Mouse (Mus musculus) CH12.LX (cell line): Measurements from ENCODE around the gene Ovca2. TPM values are rescaled to one million over a fixed set of nuclear protein-coding genes. Genes with fewer than 3 reads are reported as not detected.

ENCODE experiments used
- DNase-seq: peaks from one replicate; pipeline ENCODE4 v3.0.0-alpha.2; 2013; ENCODE audit errors: extremely low read depth
- H3K27ac ChIP-seq: 2 replicates; pipeline ENCODE4 v1.5.1; 2012; ENCODE audit warnings: low read depth, mild to moderate bottlenecking, control low read depth, moderate library complexity; ENCODE audit not compliant: insufficient read depth
- H3K27me3 ChIP-seq: replicated peaks from 2 replicates; pipeline ENCODE3; 2012; ENCODE audit warnings: inconsistent platforms
- H3K36me3 ChIP-seq, 2 experiments: replicated peaks in 1 of 2; 2 replicates each; pipeline versions ENCODE3 to v1.6.1; 2012; ENCODE audit warnings: inconsistent platforms in 1 of 2, low read length in 1 of 2, mild to moderate bottlenecking in 1 of 2, mixed read lengths in 1 of 2, moderate library complexity in 1 of 2; ENCODE audit not compliant: control insufficient read depth in 1 of 2, insufficient read depth in 1 of 2
- H3K4me1 ChIP-seq, 2 experiments: 2 replicates each; pipeline ENCODE4 v1.6.1; 2012; ENCODE audit warnings: inconsistent platforms in 1 of 2, moderate library complexity in 1 of 2; ENCODE audit not compliant: insufficient read depth in 2 of 2, control insufficient read depth in 1 of 2
- H3K4me2 ChIP-seq: 2 replicates; pipeline ENCODE4 v1.6.1; 2012; ENCODE audit warnings: low read depth, mild to moderate bottlenecking, control low read depth; ENCODE audit not compliant: poor library complexity, insufficient read depth, severe bottlenecking
- H3K4me3 ChIP-seq, 3 experiments: fragments of 150-350 bp in 1 of 3; sonication (generic) in 1 of 3; replicated peaks in 1 of 3; 2 replicates each; pipeline versions ENCODE3 to v1.5.1; 2011 to 2012; ENCODE audit warnings: low read depth in 2 of 3, low read length in 2 of 3, mild to moderate bottlenecking in 2 of 3, moderate library complexity in 2 of 3, control low read depth in 1 of 3, improper control_type of control experiment in 1 of 3, inconsistent platforms in 1 of 3, mixed read lengths in 1 of 3; ENCODE audit not compliant: poor library complexity in 1 of 3
- H3K79me2 ChIP-seq: replicated peaks from 2 replicates; pipeline ENCODE4 v1.6.1; 2012; ENCODE audit warnings: mild to moderate bottlenecking, moderate library complexity; ENCODE audit not compliant: control insufficient read depth, poor library complexity, insufficient read depth, severe bottlenecking; ENCODE audit errors: extremely low read depth
- H3K9ac ChIP-seq: 2 replicates; pipeline ENCODE4 v1.6.1; 2012; ENCODE audit warnings: low read depth, mild to moderate bottlenecking, control low read depth, moderate library complexity; ENCODE audit not compliant: insufficient read depth
- H3K9me3 ChIP-seq: replicated peaks from 2 replicates; pipeline ENCODE3; 2012; ENCODE audit warnings: low read length, inconsistent platforms, mixed read lengths
- CHD1 ChIP-seq: IDR thresholded peaks from 2 replicates; pipeline ENCODE4 v1.6.1; 2012; ENCODE audit warnings: low read depth, low read length, improper control_type of control experiment, inconsistent platforms
- CTCF ChIP-seq, 2 experiments: IDR thresholded peaks in 1 of 2; conservative IDR thresholded peaks in 1 of 2; 2 replicates each; pipeline ENCODE4 v1.5.1; 2011 to 2012; ENCODE audit warnings: low read depth in 2 of 2, low read length in 2 of 2, improper control_type of control experiment in 1 of 2, inconsistent platforms in 1 of 2, mild to moderate bottlenecking in 1 of 2, moderate library complexity in 1 of 2
- E2F4 ChIP-seq: IDR thresholded peaks from 2 replicates; pipeline ENCODE4 v1.6.1; 2011; ENCODE audit warnings: low read depth, low read length, improper control_type of control experiment; ENCODE audit not compliant: insufficient replicate concordance
- EP300 ChIP-seq: IDR thresholded peaks from 2 replicates; pipeline ENCODE4 v1.6.1; 2011; ENCODE audit warnings: low read length, improper control_type of control experiment
- ETS1 ChIP-seq: conservative IDR thresholded peaks from 2 replicates; pipeline ENCODE4 v1.6.1; 2012; ENCODE audit warnings: low read depth, mild to moderate bottlenecking, inconsistent platforms, low read length, improper control_type of control experiment, moderate library complexity
- GABPA ChIP-seq: IDR thresholded peaks from 2 replicates; pipeline ENCODE4 v1.6.1; 2012; ENCODE audit warnings: low read depth, low read length, improper control_type of control experiment, inconsistent platforms; ENCODE audit not compliant: insufficient replicate concordance
- HCFC1 ChIP-seq: IDR thresholded peaks from 2 replicates; pipeline ENCODE4 v1.6.1; 2012; ENCODE audit warnings: low read depth, mild to moderate bottlenecking, inconsistent platforms, low read length, improper control_type of control experiment
- JUN ChIP-seq: IDR thresholded peaks from 2 replicates; pipeline ENCODE4 v1.6.1; 2011; ENCODE audit warnings: low read depth, mild to moderate bottlenecking, low read length, improper control_type of control experiment, moderate library complexity; ENCODE audit not compliant: insufficient read depth
- MAFK ChIP-seq: IDR thresholded peaks from 2 replicates; pipeline ENCODE4 v1.6.1; 2011; ENCODE audit warnings: low read length, improper control_type of control experiment; ENCODE audit not compliant: insufficient replicate concordance
- MAX ChIP-seq: IDR thresholded peaks from 2 replicates; pipeline ENCODE4 v1.6.1; 2011; ENCODE audit warnings: low read length, improper control_type of control experiment
- MAZ ChIP-seq: IDR thresholded peaks from 2 replicates; pipeline ENCODE4 v1.6.1; 2012; ENCODE audit warnings: low read depth, mild to moderate bottlenecking, inconsistent platforms, low read length, improper control_type of control experiment, moderate library complexity
- MEF2A ChIP-seq: IDR thresholded peaks from 2 replicates; pipeline ENCODE4 v1.6.1; 2014; ENCODE audit warnings: low read depth, mild to moderate bottlenecking, inconsistent platforms, low read length, improper control_type of control experiment, borderline replicate concordance
- MXI1 ChIP-seq: IDR thresholded peaks from 2 replicates; pipeline ENCODE4 v1.6.1; 2011; ENCODE audit warnings: mild to moderate bottlenecking, low read depth, low read length, improper control_type of control experiment
- MYC ChIP-seq: IDR thresholded peaks from 2 replicates; pipeline ENCODE4 v1.6.1; 2011; ENCODE audit warnings: low read depth, mild to moderate bottlenecking, improper control_type of control experiment, low read length
- NELFE ChIP-seq: IDR thresholded peaks from 2 replicates; pipeline ENCODE4 v1.6.1; 2011; ENCODE audit warnings: low read depth, low read length, improper control_type of control experiment
- NRF1 ChIP-seq: IDR thresholded peaks from 2 replicates; pipeline ENCODE4 v1.6.1; 2014; ENCODE audit warnings: low read depth, mild to moderate bottlenecking, inconsistent platforms, low read length, improper control_type of control experiment, moderate library complexity
- PAX5 ChIP-seq: IDR thresholded peaks from 2 replicates; pipeline ENCODE4 v1.6.1; 2012; ENCODE audit warnings: low read length, inconsistent platforms, mixed read lengths
- POLR2A ChIP-seq: IDR thresholded peaks from 2 replicates; pipeline ENCODE4 v1.6.1; 2011; ENCODE audit warnings: low read depth, mild to moderate bottlenecking, improper control_type of control experiment, low read length
- POLR2AphosphoS2 ChIP-seq: IDR thresholded peaks from 2 replicates; pipeline ENCODE4 v1.6.1; 2011; ENCODE audit warnings: low read depth, low read length, improper control_type of control experiment
- RCOR1 ChIP-seq: conservative IDR thresholded peaks from 2 replicates; pipeline ENCODE4 v1.6.1; 2012; ENCODE audit warnings: low read depth, mild to moderate bottlenecking, inconsistent platforms, low read length, improper control_type of control experiment
- SIN3A ChIP-seq: IDR thresholded peaks from 2 replicates; pipeline ENCODE4 v1.6.1; 2012; ENCODE audit warnings: low read length, improper control_type of control experiment, inconsistent platforms
- SMC3 ChIP-seq: IDR thresholded peaks from 2 replicates; pipeline ENCODE4 v1.6.1; 2011; ENCODE audit warnings: low read depth, low read length, improper control_type of control experiment
- TBP ChIP-seq: conservative IDR thresholded peaks from 2 replicates; pipeline ENCODE4 v1.6.1; 2011; ENCODE audit warnings: low read depth, low read length, improper control_type of control experiment
- TCF12 ChIP-seq: IDR thresholded peaks from 2 replicates; pipeline ENCODE4 v1.6.1; 2014; ENCODE audit warnings: low read depth, mild to moderate bottlenecking, inconsistent platforms, low read length, improper control_type of control experiment
- USF1 ChIP-seq: IDR thresholded peaks from 2 replicates; pipeline ENCODE4 v1.6.1; 2014; ENCODE audit warnings: low read depth, mild to moderate bottlenecking, inconsistent platforms, low read length, improper control_type of control experiment
- USF2 ChIP-seq: conservative IDR thresholded peaks from 2 replicates; pipeline ENCODE4 v1.6.1; 2011; ENCODE audit warnings: low read depth, low read length, improper control_type of control experiment
- ZC3H11A ChIP-seq: IDR thresholded peaks from 2 replicates; pipeline ENCODE4 v1.6.1; 2012; ENCODE audit warnings: low read depth, mild to moderate bottlenecking, inconsistent platforms, low read length, improper control_type of control experiment
- ZKSCAN1 ChIP-seq: IDR thresholded peaks from 2 replicates; pipeline ENCODE4 v1.6.1; 2012; ENCODE audit warnings: low read depth, inconsistent platforms, low read length, improper control_type of control experiment, borderline replicate concordance
- ZMIZ1 ChIP-seq: IDR thresholded peaks from 2 replicates; pipeline ENCODE4 v1.6.1; 2012; ENCODE audit warnings: low read depth, mild to moderate bottlenecking, inconsistent platforms, low read length, improper control_type of control experiment
- ZNF384 ChIP-seq: IDR thresholded peaks from 2 replicates; pipeline ENCODE4 v1.6.1; 2012; ENCODE audit warnings: low read depth, low read length, improper control_type of control experiment, inconsistent platforms
- dilution Hi-C: fragments of 300-500 bp; cut with MboI; formaldehyde crosslinking; loops from 2 replicates; pipeline ENCODE4 v1.14.3; 2020; ENCODE audit warnings: low sequenced_read_pairs; ENCODE audit not compliant: extremely low pct_unique_long_range_greater_than_20kb, extremely low pct_ligation_motif_present
- in situ Hi-C: fragments of 300-500 bp; cut with MboI; formaldehyde crosslinking; loops from 3 replicates; pipeline ENCODE4 v1.14.3; 2019; ENCODE audit warnings: low sequenced_read_pairs, low pct_ligation_motif_present, low pct_unique_long_range_greater_than_20kb, mixed read lengths
- polyA plus RNA-seq: library from polyadenylated mRNA; unstranded; fragments of >175 nt; gene quantifications from 2 replicates; pipeline ENCODE4 v1.2.1, GENCODE M21; 2012; ENCODE audit warnings: low read depth; ENCODE audit not compliant: insufficient read length
- total RNA-seq, 2 experiments: library from RNA; depleted of rRNA; stranded (reverse); fragments of 300-350 nt in 1 of 2; fragments of >200 nt in 1 of 2; gene quantifications; 2 replicates each; pipeline ENCODE4 v1.2.3; 2012 to 2014

The Ovca2 gene
- total and polyA plus RNA-seq, 3 experiments: 20.7 to 86.9 (median 32.1) TPM

GRCm38 (mm10) chr11:75190905-75191441 is 12.3 kb upstream of the Ovca2 start, which contains the start of gene Dph1:
Gene Dph1 (minus strand): TSS chr11:75191241.
- H3K4me2 ChIP-seq: peak within 1 kb of the TSS; percentile 26
- H3K27ac ChIP-seq: no peak within 1 kb of the TSS
- peaks cover 21% of the 10 kb centered on the region for H3K79me2 ChIP-seq
- dilution Hi-C loops (no loop called here), in situ Hi-C loops (loop anchor here (5.0 kb wide), 2 partner anchors 36 to 96 kb away; no protein-coding TSS in a partner anchor)
- no peak for DNase-seq
- TF ChIP-seq EP300: no peak
- TF ChIP-seq MYC: no peak
- TF ChIP-seq SMC3: no peak
- TF ChIP-seq NELFE: no peak
- no peak for TF ChIP-seq ZKSCAN1
- no peak for TF ChIP-seq POLR2A
- TF ChIP-seq MAZ: no peak
- no peak for TF ChIP-seq MAFK
- TF ChIP-seq NRF1: no peak
- no peak for TF ChIP-seq TCF12
- TF ChIP-seq ETS1: no peak
- peaks cover 25 to 56% of the 10 kb centered on the region in 2 experiments for H3K4me1 ChIP-seq
- peak within 1 kb of the TSS; percentile 69 to 100 (median 90) for H3K4me3 ChIP-seq
- peaks cover 8% of the 10 kb centered on the region for H3K9me3 ChIP-seq
- peaks cover 0 to 12% of the 10 kb centered on the region in 2 experiments for H3K36me3 ChIP-seq
- H3K9ac ChIP-seq: peak within 1 kb of the TSS; percentile 77
- H3K27me3 ChIP-seq: peaks cover 41% of the 10 kb centered on the region

- Histone ChIP-seq H3K9me3 (peaks cover 8% of the 10 kb centered on the region), H3K27me3 (peaks cover 35% of the 10 kb centered on the region), H3K79me2 (peaks cover 21% of the 10 kb centered on the region), H3K4me2 (peak overlapping the region; percentile 26), H3K4me3 (peak overlapping the region; percentile 69 to 100 (median 90)), H3K9ac (peak overlapping the region; percentile 77), H3K27ac (no peak overlapping the region), H3K36me3 (peaks cover 3 to 19% of the 10 kb centered on the region in 2 experiments), H3K4me1 (peaks cover 25 to 60% of the 10 kb centered on the region in 2 experiments)
- DNase-seq: peak; percentile 97
- in situ Hi-C loops (loop anchor here (5.0 kb wide), 2 partner anchors 37 to 97 kb away; no protein-coding TSS in a partner anchor), dilution Hi-C loops (no loop called here)
- peak; percentile 100 for TF ChIP-seq SIN3A
- peak; percentile 84 for TF ChIP-seq MAZ
- peak; percentile 70 for TF ChIP-seq NRF1
- TF ChIP-seq MEF2A: peak; percentile 86; the same call in 1 of the 2 replicates
- peak; percentile 76; the same call in 1 of the 2 replicates for TF ChIP-seq POLR2AphosphoS2
- no peak for TF ChIP-seq EP300
- peak; percentile 100 for TF ChIP-seq MXI1
- TF ChIP-seq ZMIZ1: peak; percentile 94
- TF ChIP-seq TCF12: peak; percentile 94
- TF ChIP-seq HCFC1: peak; percentile 97
- TF ChIP-seq MYC: peak; percentile 99
- peak; percentile 79 for TF ChIP-seq USF2
- TF ChIP-seq GABPA: peak; percentile 59; the same call in 1 of the 2 replicates
- TF ChIP-seq RCOR1: no peak; the same call in 1 of the 2 replicates
- TF ChIP-seq ETS1: no peak; the same call in none of the 2 replicates
- TF ChIP-seq USF1: peak; percentile 93
- peak; percentile 68 for TF ChIP-seq SMC3
- TF ChIP-seq E2F4: no peak
- TF ChIP-seq TBP: peak; percentile 95
- no peak for TF ChIP-seq PAX5
- no peak for TF ChIP-seq ZC3H11A
- peak; percentile 95 for TF ChIP-seq NELFE
- TF ChIP-seq ZKSCAN1: no peak
- peak; percentile 99 for TF ChIP-seq MAX
- 0 out of 2 replicates have a peak, but pooled peaks have one; percentile 12 for TF ChIP-seq CHD1
- TF ChIP-seq JUN: no peak
- peak in 1 of 2 experiments; percentile 72; a peak in 2 of 4 replicates for TF ChIP-seq CTCF (conservative IDR thresholded peaks at IDR 0.05 in 1 of 2, IDR thresholded peaks at IDR 0.05 in 1 of 2; ENCODE audit: low read depth in 2 of 2, low read length in 2 of 2)
- TF ChIP-seq ZNF384: no peak; the same call in 1 of the 2 replicates
These were observed 11.7 kb upstream of the Ovca2 start for GRCm38 (mm10) chr11:75190371-75190724.
